Mouse (Mus musculus) stomach, embryonic 16.5 days (tissue): ENCODE results near the gene Stx16. TPM values are rescaled to one million over a fixed set of nuclear protein-coding genes. Genes with fewer than 3 reads are reported as not detected.

Experiments
- ATAC-seq: fragments of 200-750 bp; cut with Nextera tagmentation; 2 replicates; pipeline ENCODE4 v1.8.0; 2017; ENCODE audit warnings: moderate number of reproducible peaks, moderate TSS enrichment; ENCODE audit not compliant: insufficient read depth, low FRiP score
- H3K27ac ChIP-seq: fragments of 300-500 bp; sonication (generic); 2 replicates; pipeline ENCODE4 v1.5.1; 2014; ENCODE audit warnings: low read length
- H3K27me3 ChIP-seq: fragments of 300-500 bp; sonication (generic); 2 replicates; pipeline ENCODE4 v1.6.1; 2014; ENCODE audit warnings: low read length, control low read depth, mixed read lengths; ENCODE audit not compliant: control insufficient read depth, insufficient read depth
- H3K36me3 ChIP-seq: fragments of 300-500 bp; sonication (generic); 2 replicates; pipeline ENCODE4 v1.6.1; 2014; ENCODE audit warnings: low read length; ENCODE audit not compliant: control insufficient read depth, insufficient read depth
- H3K4me1 ChIP-seq: fragments of 300-500 bp; sonication (generic); 2 replicates; pipeline ENCODE4 v1.6.1; 2014; ENCODE audit warnings: low read length, control low read depth, mixed read lengths; ENCODE audit not compliant: control insufficient read depth, insufficient read depth
- H3K4me2 ChIP-seq: fragments of 300-500 bp; sonication (generic); 2 replicates; pipeline ENCODE4 v1.6.1; 2014; ENCODE audit warnings: low read depth, low read length, mixed read lengths
- H3K4me3 ChIP-seq: fragments of 300-500 bp; sonication (generic); replicated peaks from 2 replicates; pipeline ENCODE4 v1.5.1; 2014; ENCODE audit warnings: mild to moderate bottlenecking, low read length
- H3K9ac ChIP-seq: fragments of 300-500 bp; sonication (generic); 2 replicates; pipeline ENCODE4 v1.6.1; 2014; ENCODE audit warnings: low read length
- H3K9me3 ChIP-seq: fragments of 300-500 bp; sonication (generic); replicated peaks from 2 replicates; pipeline ENCODE4 v1.6.1; 2016; ENCODE audit warnings: low read length, control low read depth; ENCODE audit not compliant: control insufficient read depth
- WGBS: fragments of 180-500 bp; shearing (Covaris S2); extraction: QIAGEN DNeasy Blood & Tissue Kit; methylation state at CpG from one replicate; pipeline ENCODE4 v1.1.7; 2014; 5-methylcytosine and 5-hydroxymethylcytosine counted together
- polyA plus RNA-seq: library from polyadenylated mRNA; unstranded; fragments of >200 nt; fragmentation: Nextera tagmentation; extraction: Ambion mirVana; gene quantifications from 2 replicates; pipeline ENCODE4 v1.2.1, GENCODE M21; 2015

Stx16 gene
- polyA plus RNA-seq, 1 experiment from 2014 or later = 12.8 TPM

- H3K9me3 ChIP-seq = no peaks in the 10 kb centered on the region
Measured at GRCm38 (mm10) chr2:174057730-174058129, 18.4 kb upstream of the Stx16 start.

GRCm38 (mm10) chr2:174058316-174058939, 17.7 kb upstream of the Stx16 start:
- no peaks in the 10 kb centered on the region for H3K9me3 ChIP-seq
- H3K36me3 ChIP-seq = no peaks in the 10 kb centered on the region
- 0 out of 2 replicates have a peak, but pooled peaks have one; percentile 34 for ATAC-seq
- no peak overlapping the region for H3K4me3 ChIP-seq
- no peaks in the 10 kb centered on the region for H3K27me3 ChIP-seq
- 72% methylated on average over 8 of the region's 8 CpGs for WGBS
- H3K4me1 ChIP-seq = 0 out of 2 replicates have a peak, but pooled peaks cover 4% of the 10 kb centered on the region
- no peak overlapping the region for H3K4me2 ChIP-seq
- no peak overlapping the region for H3K9ac ChIP-seq
- H3K27ac ChIP-seq = 0 out of 2 replicates have a peak overlapping the region, but pooled peaks have one; percentile 2

More at GRCm38 (mm10) chr2:174057730-174058129, 18.4 kb upstream of the Stx16 start:
- Histone ChIP-seq H3K36me3 (no peaks in the 10 kb centered on the region), H3K9ac (no peak overlapping the region), H3K4me2 (no peak overlapping the region), H3K4me3 (no peak overlapping the region), H3K27me3 (no peaks in the 10 kb centered on the region), H3K4me1 (peaks cover 5% of the 10 kb centered on the region; the same call in 1 of the 2 replicates), H3K27ac (0 out of 2 replicates have a peak overlapping the region, but pooled peaks have one; percentile 2)
- ATAC-seq = no peak
- 70% methylated on average over 3 of the region's 3 CpGs for WGBS

GRCm38 (mm10) chr2:174059591-174060385, 16.3 kb upstream of the Stx16 start:
- Histone ChIP-seq H3K9ac (no peak overlapping the region), H3K4me3 (no peak overlapping the region), H3K4me2 (no peak overlapping the region), H3K36me3 (no peaks in the 10 kb centered on the region), H3K27ac (no peak overlapping the region), H3K27me3 (no peaks in the 10 kb centered on the region), H3K9me3 (no peaks in the 10 kb centered on the region), H3K4me1 (0 out of 2 replicates have a peak, but pooled peaks cover 4% of the 10 kb centered on the region)
- no peak for ATAC-seq
- 89% methylated on average over 13 of the region's 13 CpGs for WGBS

- no peak overlapping the region for H3K27ac ChIP-seq
- 0 out of 2 replicates have a peak, but pooled peaks cover 4% of the 10 kb centered on the region for H3K4me1 ChIP-seq
- no peak overlapping the region for H3K4me3 ChIP-seq
- ATAC-seq = no peak
- H3K9me3 ChIP-seq = no peaks in the 10 kb centered on the region
- no peaks in the 10 kb centered on the region for H3K27me3 ChIP-seq
- no peaks in the 10 kb centered on the region for H3K36me3 ChIP-seq
- WGBS = 18% methylated on average over 2 of the region's 2 CpGs
- H3K9ac ChIP-seq = no peak overlapping the region
- H3K4me2 ChIP-seq = no peak overlapping the region
Measured at GRCm38 (mm10) chr2:174061219-174061618, 14.9 kb upstream of the Stx16 start.

- Histone ChIP-seq H3K36me3 (no peaks in the 10 kb centered on the region), H3K4me3 (no peak overlapping the region), H3K27ac (peak overlapping the region; percentile 4; the same call in 1 of the 2 replicates), H3K4me1 (0 out of 2 replicates have a peak, but pooled peaks cover 4% of the 10 kb centered on the region), H3K4me2 (no peak overlapping the region), H3K9ac (no peak overlapping the region), H3K9me3 (no peaks in the 10 kb centered on the region), H3K27me3 (no peaks in the 10 kb centered on the region)
- ATAC-seq = no peak
- 70% methylated on average over 6 of the region's 6 CpGs for WGBS
Measured at GRCm38 (mm10) chr2:174063074-174063473, 13.0 kb upstream of the Stx16 start.

GRCm38 (mm10) chr2:174063527-174064211, 12.4 kb upstream of the Stx16 start:
- WGBS = 39% methylated on average over 9 of the region's 9 CpGs
- Histone ChIP-seq H3K9ac (no peak overlapping the region), H3K36me3 (no peaks in the 10 kb centered on the region), H3K27me3 (no peaks in the 10 kb centered on the region), H3K4me3 (no peak overlapping the region), H3K4me1 (0 out of 2 replicates have a peak, but pooled peaks cover 4% of the 10 kb centered on the region), H3K9me3 (no peaks in the 10 kb centered on the region), H3K27ac (peak overlapping the region; percentile 4; the same call in 1 of the 2 replicates), H3K4me2 (no peak overlapping the region)
- 0 out of 2 replicates have a peak, but pooled peaks have one; percentile 37 for ATAC-seq

- no peaks in the 10 kb centered on the region for H3K9me3 ChIP-seq
- peak; percentile 79; the same call in 1 of the 2 replicates for ATAC-seq
- H3K4me1 ChIP-seq = 0 out of 2 replicates have a peak, but pooled peaks cover 2% of the 10 kb centered on the region
- no peaks in the 10 kb centered on the region for H3K27me3 ChIP-seq
- no peak overlapping the region for H3K9ac ChIP-seq
- no peak overlapping the region for H3K27ac ChIP-seq
- no peak overlapping the region for H3K4me2 ChIP-seq
- H3K4me3 ChIP-seq = no peak overlapping the region
- WGBS = 75% methylated on average over 6 of the region's 6 CpGs
- H3K36me3 ChIP-seq = no peaks in the 10 kb centered on the region
Measured at GRCm38 (mm10) chr2:174067793-174068419, 8.2 kb upstream of the Stx16 start.

GRCm38 (mm10) chr2:174069532-174070049, 6.5 kb upstream of the Stx16 start:
- Histone ChIP-seq H3K4me1 (peaks cover 5% of the 10 kb centered on the region), H3K27me3 (no peaks in the 10 kb centered on the region), H3K27ac (no peak overlapping the region), H3K36me3 (no peaks in the 10 kb centered on the region), H3K4me3 (no peak overlapping the region), H3K4me2 (no peak overlapping the region), H3K9me3 (no peaks in the 10 kb centered on the region), H3K9ac (no peak overlapping the region)
- 57% methylated on average over 3 of the region's 3 CpGs for WGBS
- no peak for ATAC-seq
